Mouse (Mus musculus) liver, adult 2 months (tissue): ENCODE results near the gene Serac1.

Experiments
- CTCF ChIP-seq: fragments of 200-500 bp; IDR thresholded peaks from 2 replicates; pipeline ENCODE4 v1.5.1; 2011; ENCODE audit warnings: low read depth, low read length, control low read depth
- POLR2A ChIP-seq: fragments of 200-500 bp; IDR thresholded peaks from 2 replicates; pipeline ENCODE4 v1.6.1; 2011; ENCODE audit warnings: low read length, control low read depth; ENCODE audit not compliant: insufficient read depth; ENCODE audit errors: extremely low read depth

- no peak for TF ChIP-seq CTCF
- TF ChIP-seq POLR2A, result no peak
These were observed 77.7 kb downstream of the Serac1 start for GRCm38 (mm10) chr17:6001836-6002235.
